Mouse (Mus musculus): ENCODE results near the gene Dhtkd1.

The Dhtkd1 gene

DNA sequence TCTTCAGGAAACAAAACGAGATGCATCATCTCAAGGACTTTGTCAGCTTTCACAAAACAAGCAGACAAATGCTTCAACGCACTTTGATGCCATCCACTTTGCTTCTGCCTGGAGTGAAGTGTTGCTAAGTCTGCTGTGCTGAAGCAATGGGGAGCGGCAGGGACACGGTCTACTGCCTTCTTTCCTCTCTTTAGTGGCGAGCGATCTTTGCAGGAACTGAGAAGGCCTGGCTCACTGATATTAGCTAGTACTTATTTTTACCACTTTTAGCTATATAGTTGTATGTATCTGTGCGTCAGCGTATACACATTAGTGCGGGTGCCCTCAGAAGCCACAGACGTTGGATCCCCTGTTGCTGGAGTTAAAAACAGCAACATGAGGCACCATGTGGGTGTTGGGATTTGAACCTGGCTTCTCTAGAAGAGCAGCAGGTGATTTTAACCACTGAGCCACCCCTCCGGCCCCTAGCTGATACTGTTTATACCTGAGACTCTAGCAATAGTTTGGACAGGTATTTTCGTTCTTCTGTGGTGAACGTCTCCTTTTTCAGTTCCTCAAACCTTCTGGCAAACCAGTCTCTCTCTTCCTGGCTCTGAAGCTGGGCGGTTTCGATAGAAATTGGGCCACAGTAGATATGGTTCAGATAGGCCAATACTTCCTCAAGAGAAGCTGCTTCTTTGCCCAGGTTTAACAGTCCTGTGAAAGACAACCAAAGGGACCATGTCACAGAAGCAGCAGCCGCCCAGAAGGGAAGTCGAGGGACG lies 12.1 kb downstream of the Dhtkd1 start:
- no peak for DNase-seq (ENCODE audit: low spot score)

DNA sequence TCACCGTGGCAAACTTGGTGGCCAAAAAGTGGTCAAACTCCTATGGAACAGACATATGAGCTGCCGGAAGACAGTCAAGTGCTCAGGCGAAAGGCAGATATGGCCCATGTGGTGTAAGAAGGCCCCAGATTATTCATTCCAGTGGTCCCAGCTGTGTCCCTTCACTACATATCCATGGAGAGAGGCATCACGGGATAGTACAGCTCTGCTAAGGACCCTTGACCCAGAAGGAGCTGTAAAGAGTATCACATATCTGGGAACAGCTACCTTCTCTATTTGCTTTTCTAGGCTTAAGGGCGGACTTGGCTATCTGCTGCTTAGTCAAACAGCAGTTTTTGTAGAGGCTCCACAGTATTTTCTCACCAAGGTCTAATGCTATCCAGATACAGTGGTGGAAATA lies 12.8 kb downstream of the Dhtkd1 start:
- no peak for DNase-seq (ENCODE audit: low spot score)

DNA sequence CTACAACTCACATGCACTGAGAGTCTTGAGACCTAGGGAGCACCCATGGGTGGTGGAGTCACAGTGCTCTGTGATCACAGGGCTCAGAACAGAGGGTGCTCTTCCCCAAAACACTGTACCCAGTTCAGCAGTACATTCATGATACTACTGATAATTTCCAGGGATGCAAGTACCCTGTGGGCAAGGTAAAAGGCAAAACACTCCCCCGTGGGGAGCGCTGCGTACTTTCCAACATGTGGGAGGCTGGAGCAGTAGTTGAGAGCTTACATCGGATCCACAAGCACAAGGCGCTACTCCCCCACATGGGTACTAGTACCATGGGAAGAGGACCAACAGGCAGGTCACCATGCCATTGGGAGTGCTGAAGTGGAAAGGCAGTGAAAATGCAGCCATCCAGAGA lies 15.1 kb downstream of the Dhtkd1 start:
- DNase-seq (ENCODE audit: low spot score) = no peak

DNA sequence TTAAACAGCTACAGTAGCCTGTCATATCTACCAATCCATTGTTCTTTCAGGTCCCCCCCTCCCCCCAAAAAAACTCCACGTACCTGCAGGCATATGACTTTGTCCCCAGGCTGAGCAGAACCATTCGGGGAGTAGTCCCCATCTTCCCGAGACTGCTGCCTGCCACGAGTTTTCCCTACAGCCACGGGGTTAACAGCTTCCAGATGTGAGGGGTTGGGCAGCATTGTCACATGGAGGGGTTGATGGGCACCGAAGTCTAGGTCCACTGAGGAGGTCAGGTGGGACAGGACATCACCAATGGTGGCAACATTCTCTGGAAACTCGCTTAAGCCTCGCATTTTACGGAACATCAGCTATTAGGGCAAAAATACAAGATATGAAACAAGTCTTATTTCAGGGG lies 18.8 kb downstream of the Dhtkd1 start:
- no peak for DNase-seq (ENCODE audit: low spot score)

DNA sequence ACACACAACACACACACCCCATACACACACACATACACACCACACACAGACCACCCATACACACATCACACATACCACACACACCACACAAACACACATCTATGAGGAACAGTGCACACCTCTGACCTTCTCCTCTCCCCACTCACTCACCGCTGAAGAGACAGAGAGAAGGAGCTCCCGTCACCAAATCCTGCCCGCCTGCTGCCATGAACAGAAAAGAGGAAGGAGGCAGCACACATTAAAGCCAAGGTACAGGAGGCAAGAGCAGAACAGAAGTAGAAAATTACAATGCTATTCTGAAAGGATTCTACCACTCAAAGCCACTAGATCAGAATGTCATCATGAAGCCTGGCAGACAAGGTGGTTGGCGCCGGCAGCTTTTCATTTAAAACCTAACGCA lies 19.8 kb downstream of the Dhtkd1 start:
- DNase-seq (ENCODE audit: low spot score) = no peak

GRCm38 (mm10) chr2:5911282-5911965 lies 31.2 kb downstream of the Dhtkd1 start:
- DNase-seq (ENCODE audit: low spot score) = no peak

- no peak for DNase-seq (ENCODE audit: low spot score)
Measured at GRCm38 (mm10) chr2:5906625-5907024, 36.0 kb downstream of the Dhtkd1 start.

- DNase-seq (ENCODE audit: low spot score) = peak; percentile 30
Measured at GRCm38 (mm10) chr2:5906092-5906491, 36.5 kb downstream of the Dhtkd1 start.

DNA sequence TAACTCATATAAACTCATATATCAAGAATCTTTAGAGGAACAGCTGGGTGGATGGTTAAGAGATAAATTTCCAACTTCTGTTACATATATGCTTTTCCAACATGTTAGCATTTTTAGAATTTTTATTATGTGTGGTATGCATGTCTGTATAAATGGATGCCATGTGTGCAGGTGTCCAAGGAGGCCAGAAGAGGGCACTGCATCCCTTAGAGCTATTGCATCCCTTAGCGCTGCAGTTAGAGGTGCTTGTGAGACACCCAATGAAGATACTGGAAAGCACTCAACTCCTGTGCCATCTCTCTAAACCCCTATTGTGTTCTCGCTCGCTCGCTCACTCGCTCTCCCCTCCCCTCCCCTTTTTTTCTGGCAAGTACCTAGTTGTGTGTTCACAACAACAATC lies 42.4 kb downstream of the Dhtkd1 start:
- no peak for DNase-seq (ENCODE audit: low spot score)

DNA sequence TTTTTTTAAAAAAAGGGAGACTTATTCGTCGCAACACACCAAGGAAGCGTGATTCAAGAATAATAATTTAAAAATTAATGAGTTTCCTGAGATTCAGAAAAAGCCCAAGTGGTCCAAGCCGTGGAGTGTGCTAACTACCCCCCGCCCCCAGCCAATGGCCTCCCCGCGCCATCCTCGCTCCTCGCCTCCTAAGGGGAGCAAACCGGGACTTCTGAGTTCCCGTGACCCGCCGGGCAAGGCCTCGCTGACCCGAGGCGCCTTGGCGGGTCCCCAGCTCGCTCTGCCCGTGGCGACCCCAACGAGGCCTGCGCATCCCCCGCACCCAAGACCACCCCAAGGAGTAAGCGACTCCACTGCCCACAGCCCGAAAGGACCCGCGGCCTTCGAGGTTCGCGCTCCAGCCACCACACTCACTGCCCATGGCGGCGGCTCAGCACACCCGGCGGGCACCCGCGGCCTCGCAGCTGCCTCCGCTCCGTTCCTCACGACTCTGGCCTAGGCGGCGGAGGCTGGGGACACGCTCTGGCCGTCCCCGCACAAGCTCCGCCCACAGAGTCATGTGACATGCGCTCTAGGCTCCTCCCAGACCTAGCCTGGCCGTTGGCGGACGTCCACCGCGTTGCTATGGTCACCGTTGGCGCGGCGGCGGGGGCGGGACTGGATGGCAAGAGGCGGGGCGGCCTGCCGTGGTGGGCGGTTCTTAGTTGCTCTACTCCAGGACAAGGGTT lies 47.6 kb downstream of the Dhtkd1 start, which contains the start of gene Sec61a2:
Gene Sec61a2 (minus strand): TSS at position 590 of the 728 bp plus-strand sequence.
- DNase-seq (ENCODE audit: low spot score) = peak; percentile 99

DNA sequence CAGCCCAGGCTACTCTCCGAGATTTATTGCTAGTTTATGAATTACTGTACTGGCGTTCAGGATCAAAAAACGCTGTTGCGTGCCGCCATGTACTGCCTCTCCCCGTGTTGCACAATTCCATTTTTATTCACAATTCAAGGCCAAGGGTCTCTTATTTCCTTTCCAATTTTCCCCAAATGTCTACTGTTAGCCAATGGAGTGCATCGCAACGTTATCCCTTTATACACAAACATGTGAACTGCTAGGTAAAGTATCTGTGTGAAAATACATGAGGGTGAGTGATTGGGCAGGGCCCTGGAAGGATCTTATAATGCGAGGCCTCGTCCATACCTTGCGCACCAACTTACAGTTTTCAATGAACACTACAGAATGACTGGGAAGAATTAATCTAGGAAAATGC lies 48.3 kb downstream of the Dhtkd1 start:
- DNase-seq (ENCODE audit: low spot score) = no peak

GRCm38 (mm10) chr2:5889412-5889811 lies 53.2 kb downstream of the Dhtkd1 start:
- no peak for DNase-seq (ENCODE audit: low spot score)

DNA sequence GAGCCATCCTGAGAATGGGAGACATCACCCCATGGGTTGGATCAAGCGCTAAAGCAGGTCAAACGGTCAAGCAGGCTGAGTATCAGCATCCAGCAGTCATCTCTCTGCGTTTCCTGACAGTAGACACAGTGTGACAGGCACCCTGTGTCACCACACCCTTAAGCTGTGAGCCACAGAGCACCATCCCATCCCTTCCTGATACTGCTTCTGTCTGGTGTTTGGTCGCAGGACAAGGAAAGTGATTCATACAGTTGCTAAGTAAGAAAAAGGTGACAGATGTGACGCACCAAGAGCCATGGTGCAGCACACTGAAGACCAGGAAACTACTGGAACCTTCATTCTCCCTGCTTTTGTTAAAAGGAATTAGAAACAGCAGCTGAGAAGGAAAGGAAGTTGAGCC lies 53.7 kb downstream of the Dhtkd1 start:
- no peak for DNase-seq (ENCODE audit: low spot score)

DNA sequence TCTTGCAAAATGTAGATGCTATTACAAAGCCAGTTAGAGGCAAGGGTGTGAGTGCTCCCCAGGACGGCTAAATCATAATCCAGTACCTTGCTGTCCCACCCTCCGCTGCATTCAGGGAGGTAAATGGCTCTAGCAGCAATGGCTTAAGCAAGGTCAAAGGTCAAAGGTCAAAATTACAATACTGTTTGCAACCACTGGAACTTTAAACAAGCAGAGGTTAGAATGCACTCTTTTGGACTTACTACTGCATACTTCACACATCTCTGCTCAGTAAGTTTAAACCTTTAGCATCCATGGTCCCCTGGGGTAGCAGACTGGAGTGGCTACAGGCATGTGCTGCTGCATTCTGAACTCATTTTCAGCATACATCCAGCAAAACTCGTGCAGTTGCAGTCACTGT lies 65.1 kb downstream of the Dhtkd1 start:
- DNase-seq (ENCODE audit: low spot score) = no peak

DNA sequence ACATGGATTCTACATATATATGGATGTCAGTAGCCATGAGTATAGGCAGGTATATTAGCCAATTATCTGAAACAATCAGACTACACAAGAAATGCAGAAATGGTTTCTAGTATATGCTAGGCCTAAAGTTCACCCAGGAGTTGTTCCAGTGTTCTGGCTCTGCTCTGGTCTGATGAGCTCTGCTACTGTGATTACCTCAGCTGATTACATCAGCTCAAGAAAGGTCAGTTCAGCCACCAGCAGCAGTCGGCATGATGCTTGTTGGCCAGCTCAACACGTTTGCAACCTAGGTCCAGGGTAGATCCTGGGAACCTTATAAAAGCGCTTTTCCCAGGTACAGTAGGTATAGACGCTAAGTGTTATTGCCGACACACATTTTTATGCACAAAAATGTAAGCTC lies 72.8 kb downstream of the Dhtkd1 start:
- no peak for DNase-seq (ENCODE audit: low spot score)

- no peak for DNase-seq (ENCODE audit: low spot score)
Measured at GRCm38 (mm10) chr2:5867681-5868080, 74.9 kb downstream of the Dhtkd1 start.

DNA sequence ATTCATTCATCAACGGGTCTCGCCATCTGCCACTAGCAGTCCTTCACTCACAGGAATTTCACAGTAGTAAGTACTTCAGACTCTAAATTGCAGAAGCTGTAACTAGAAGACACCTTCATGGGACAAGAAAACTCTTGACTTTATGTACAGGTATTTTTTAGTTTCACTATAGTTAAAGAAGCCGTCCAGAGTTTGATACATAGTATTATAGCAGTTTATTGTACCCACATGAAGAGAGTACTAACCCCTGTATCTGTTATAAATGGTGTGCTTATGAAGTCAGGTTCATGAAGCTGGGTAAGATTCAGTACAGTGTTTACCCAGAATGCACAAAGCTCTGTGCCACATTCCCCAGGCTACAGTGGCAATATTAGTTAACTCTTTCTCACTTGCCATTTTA lies 79.8 kb downstream of the Dhtkd1 start, which contains the start of gene Gm13199:
Gene Gm13199 (minus strand): TSS at position 101 of the 400 bp plus-strand sequence.
- DNase-seq (ENCODE audit: low spot score) = no peak

GRCm38 (mm10) chr2:5851866-5852265 lies 90.7 kb downstream of the Dhtkd1 start:
- no peak for DNase-seq (ENCODE audit: low spot score)

DNA sequence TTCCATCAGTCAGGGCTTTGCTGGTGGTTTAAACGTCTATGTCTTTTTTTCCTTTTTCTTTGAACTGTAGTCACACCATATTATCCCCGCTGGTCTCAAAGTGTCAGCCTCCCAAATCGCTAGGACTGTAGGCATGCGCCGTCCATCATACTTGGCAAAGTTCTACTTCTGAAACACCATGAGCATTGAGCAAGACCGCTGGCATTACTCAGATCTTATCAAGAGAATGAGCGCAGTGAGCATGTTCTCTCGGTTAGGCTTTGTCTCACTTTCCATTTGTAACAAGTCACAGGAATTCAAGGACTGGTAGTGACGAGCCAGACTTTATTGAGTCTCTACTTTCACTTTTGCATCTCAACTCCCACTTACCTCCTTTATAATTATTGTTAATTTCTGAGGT lies 91.5 kb downstream of the Dhtkd1 start:
- DNase-seq (ENCODE audit: low spot score) = no peak
